Mouse (Mus musculus) embryonic facial prominence, embryonic 13.5 days (tissue): ENCODE measurements at regions not wholly inside any gene's neighbourhood (a gene's known extent, or its start where the extent isn't known, plus 50 kb on each side); places are given as distances from the start of the nearest gene placed in this dataset.

Experiments used
- ATAC-seq: fragments of 200-750 bp; cut with Nextera tagmentation; 2 replicates; pipeline ENCODE4 v1.8.0; 2017; ENCODE audit warnings: low read depth; ENCODE audit not compliant: insufficient number of reproducible peaks, insufficient read depth, low FRiP score, low TSS enrichment
- H3K27ac ChIP-seq: fragments of 300-500 bp; sonication (generic); 2 replicates; pipeline ENCODE4 v1.5.1; 2015; ENCODE audit warnings: moderate library complexity, mild to moderate bottlenecking, inconsistent platforms
- H3K27me3 ChIP-seq: fragments of 300-500 bp; sonication (generic); 2 replicates; pipeline ENCODE4 v1.6.1; 2015; ENCODE audit warnings: mild to moderate bottlenecking, inconsistent platforms
- H3K36me3 ChIP-seq: fragments of 300-500 bp; sonication (generic); 2 replicates; pipeline ENCODE4 v1.6.1; 2015; ENCODE audit warnings: mild to moderate bottlenecking, inconsistent platforms
- H3K4me1 ChIP-seq: fragments of 300-500 bp; sonication (generic); 2 replicates; pipeline ENCODE4 v1.6.1; 2015; ENCODE audit warnings: inconsistent platforms
- H3K4me2 ChIP-seq: fragments of 300-500 bp; sonication (generic); 2 replicates; pipeline ENCODE4 v1.6.1; 2015; ENCODE audit warnings: moderate library complexity, mild to moderate bottlenecking, inconsistent platforms
- H3K4me3 ChIP-seq: fragments of 300-500 bp; sonication (generic); 2 replicates; pipeline ENCODE4 v1.5.1; 2015; ENCODE audit warnings: mild to moderate bottlenecking, inconsistent platforms
- H3K9ac ChIP-seq: fragments of 300-500 bp; sonication (generic); 2 replicates; pipeline ENCODE4 v1.6.1; 2015; ENCODE audit warnings: mild to moderate bottlenecking, inconsistent platforms
- H3K9me3 ChIP-seq: fragments of 300-500 bp; sonication (generic); 2 replicates; pipeline ENCODE4 v1.6.1; 2016; ENCODE audit warnings: inconsistent platforms
- WGBS: fragments of 180-500 bp; shearing (Covaris S2); methylation state at CpG from one replicate; pipeline ENCODE4 v1.1.7; 2015; ENCODE audit warnings: mixed read lengths; 5-methylcytosine and 5-hydroxymethylcytosine counted together

DNA sequence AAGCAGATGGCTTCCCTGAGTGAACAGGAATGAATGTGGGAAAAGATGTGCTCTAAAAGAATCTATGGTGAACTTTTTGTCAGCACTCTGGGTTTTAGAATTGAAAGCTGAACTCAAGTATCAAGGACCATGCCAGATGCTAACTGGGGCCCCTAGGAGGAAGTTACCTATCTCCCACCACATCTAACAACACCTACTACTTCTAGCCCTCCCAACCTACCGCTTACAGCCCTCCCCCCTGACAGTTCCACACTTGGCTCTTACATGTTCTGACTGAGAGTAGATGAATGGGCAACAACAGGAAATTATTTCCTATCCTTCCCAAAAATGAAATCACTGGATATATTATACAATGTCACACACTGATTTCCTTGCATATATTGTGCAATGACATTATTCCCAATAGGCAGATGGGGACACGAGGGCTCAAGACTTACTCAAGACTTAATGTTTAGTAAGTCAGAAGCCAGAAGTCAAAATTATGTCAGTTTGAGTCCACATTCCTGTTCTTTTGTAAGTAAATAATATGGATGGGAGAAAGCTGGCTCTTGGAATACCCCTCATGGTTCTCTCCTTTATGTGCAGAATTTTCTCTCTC is 506.1 kb upstream of the A1bg start:
- Histone ChIP-seq H3K4me3 (no peak overlapping the region), H3K9ac (no peak overlapping the region), H3K27ac (no peak overlapping the region), H3K36me3 (no peaks in the 10 kb centered on the region), H3K27me3 (no peaks in the 10 kb centered on the region), H3K9me3 (no peaks in the 10 kb centered on the region), H3K4me2 (no peak overlapping the region), H3K4me1 (no peaks in the 10 kb centered on the region)
- WGBS = 83% methylated on average over 2 of the region's 2 CpGs
- ATAC-seq = no peak

DNA sequence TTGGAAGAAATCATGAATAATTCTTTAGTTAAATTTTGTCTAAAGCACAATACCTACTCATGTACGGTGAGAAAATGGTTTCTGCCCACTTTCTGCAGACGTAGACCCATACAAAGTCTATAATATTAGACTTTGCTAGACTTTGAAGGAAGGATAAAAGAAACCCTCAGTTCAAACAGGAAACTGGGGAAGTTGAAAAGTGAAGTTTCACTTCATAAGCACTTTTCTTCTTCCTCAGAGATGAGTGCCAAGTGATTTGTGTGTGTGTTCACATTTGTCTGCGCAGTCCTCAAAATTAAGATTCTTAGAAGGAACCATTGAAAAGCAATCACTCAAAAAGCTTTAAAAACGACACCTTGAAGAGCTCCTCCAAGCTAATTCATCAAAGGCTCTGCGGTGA is 500.2 kb upstream of the A1bg start:
- no peaks in the 10 kb centered on the region for H3K36me3 ChIP-seq
- WGBS = 85% methylated on average over 5 of the region's 5 CpGs
- no peak for ATAC-seq
- no peak overlapping the region for H3K4me2 ChIP-seq
- H3K27me3 ChIP-seq = no peaks in the 10 kb centered on the region
- H3K9ac ChIP-seq = no peak overlapping the region
- no peaks in the 10 kb centered on the region for H3K9me3 ChIP-seq
- no peak overlapping the region for H3K4me3 ChIP-seq
- H3K27ac ChIP-seq = no peak overlapping the region
- no peaks in the 10 kb centered on the region for H3K4me1 ChIP-seq

- no peaks in the 10 kb centered on the region for H3K27me3 ChIP-seq
- ATAC-seq = no peak
- no peak overlapping the region for H3K4me2 ChIP-seq
- H3K9ac ChIP-seq = no peak overlapping the region
- no peaks in the 10 kb centered on the region for H3K4me1 ChIP-seq
- 93% methylated on average over 2 of the region's 2 CpGs for WGBS
- no peaks in the 10 kb centered on the region for H3K36me3 ChIP-seq
- H3K4me3 ChIP-seq = no peak overlapping the region
- no peaks in the 10 kb centered on the region for H3K9me3 ChIP-seq
- no peak overlapping the region for H3K27ac ChIP-seq
Measured at GRCm38 (mm10) chr15:61417506-61417905, 494.7 kb upstream of the A1bg start.

GRCm38 (mm10) chr15:61416841-61417240 is 494.0 kb upstream of the A1bg start:
- no peaks in the 10 kb centered on the region for H3K36me3 ChIP-seq
- no peaks in the 10 kb centered on the region for H3K9me3 ChIP-seq
- ATAC-seq = no peak
- H3K9ac ChIP-seq = no peak overlapping the region
- WGBS = 78% methylated on average over 3 of the region's 3 CpGs
- no peak overlapping the region for H3K4me3 ChIP-seq
- H3K27ac ChIP-seq = no peak overlapping the region
- H3K27me3 ChIP-seq = no peaks in the 10 kb centered on the region
- H3K4me1 ChIP-seq = no peaks in the 10 kb centered on the region
- no peak overlapping the region for H3K4me2 ChIP-seq

DNA sequence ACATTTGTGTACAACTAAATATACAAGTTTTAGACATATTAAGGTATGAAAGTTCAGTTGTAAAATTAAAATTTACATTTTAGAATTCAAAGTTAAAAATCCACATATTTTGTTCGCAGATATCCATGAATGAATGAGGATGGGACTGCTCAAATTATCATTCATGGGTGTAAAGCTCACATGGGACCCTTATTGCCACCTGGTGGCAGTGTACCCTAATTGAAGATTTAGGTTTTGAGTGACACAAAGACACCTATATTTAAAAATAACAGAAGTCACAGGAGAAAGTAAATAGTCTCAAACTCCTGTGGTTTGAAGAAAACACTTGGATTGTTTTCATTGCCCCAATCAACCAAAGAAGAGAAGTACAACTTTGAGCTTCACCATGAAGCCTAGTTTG is 492.8 kb upstream of the A1bg start:
- Histone ChIP-seq H3K27ac (no peak overlapping the region), H3K9ac (no peak overlapping the region), H3K4me2 (no peak overlapping the region), H3K36me3 (no peaks in the 10 kb centered on the region), H3K4me1 (no peaks in the 10 kb centered on the region), H3K9me3 (no peaks in the 10 kb centered on the region), H3K4me3 (no peak overlapping the region), H3K27me3 (no peaks in the 10 kb centered on the region)
- no peak for ATAC-seq
- WGBS = 64% methylated on average over 1 of the region's 1 CpGs

GRCm38 (mm10) chr15:61411821-61412220 is 489.0 kb upstream of the A1bg start:
- no peaks in the 10 kb centered on the region for H3K9me3 ChIP-seq
- no peak for ATAC-seq
- H3K36me3 ChIP-seq = no peaks in the 10 kb centered on the region
- H3K9ac ChIP-seq = no peak overlapping the region
- no peaks in the 10 kb centered on the region for H3K27me3 ChIP-seq
- H3K4me2 ChIP-seq = no peak overlapping the region
- no peaks in the 10 kb centered on the region for H3K4me1 ChIP-seq
- H3K4me3 ChIP-seq = no peak overlapping the region
- no peak overlapping the region for H3K27ac ChIP-seq
- 87% methylated on average over 2 of the region's 2 CpGs for WGBS

DNA sequence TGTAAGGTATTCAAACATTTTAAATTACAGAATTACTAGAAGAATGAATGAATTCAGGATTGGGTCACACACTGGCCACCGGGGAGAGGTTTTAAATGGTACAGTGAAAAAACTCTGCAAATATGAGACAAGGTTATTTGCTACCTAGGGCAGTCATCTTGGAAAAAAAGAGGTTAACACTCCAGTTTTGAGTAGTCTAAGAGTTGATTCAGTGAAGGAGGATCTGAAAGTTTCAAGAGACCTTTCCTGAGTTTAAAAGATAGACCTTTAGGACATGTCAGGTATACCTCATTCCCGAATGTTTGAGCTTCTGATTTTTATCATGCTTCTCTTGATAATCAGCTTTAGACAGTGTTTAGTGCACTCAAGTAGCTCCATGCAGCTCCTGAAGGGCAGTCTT is 488.0 kb upstream of the A1bg start:
- Histone ChIP-seq H3K4me1 (no peaks in the 10 kb centered on the region), H3K36me3 (no peaks in the 10 kb centered on the region), H3K27ac (no peak overlapping the region), H3K4me2 (no peak overlapping the region), H3K4me3 (no peak overlapping the region), H3K27me3 (no peaks in the 10 kb centered on the region), H3K9me3 (no peaks in the 10 kb centered on the region), H3K9ac (no peak overlapping the region)
- ATAC-seq = no peak
- 92% methylated on average over 2 of the region's 2 CpGs for WGBS

- no peaks in the 10 kb centered on the region for H3K4me1 ChIP-seq
- no peaks in the 10 kb centered on the region for H3K9me3 ChIP-seq
- no peak for ATAC-seq
- H3K9ac ChIP-seq = no peak overlapping the region
- no peak overlapping the region for H3K27ac ChIP-seq
- WGBS = 94% methylated on average over 1 of the region's 1 CpGs
- no peak overlapping the region for H3K4me3 ChIP-seq
- H3K36me3 ChIP-seq = no peaks in the 10 kb centered on the region
- H3K4me2 ChIP-seq = no peak overlapping the region
- H3K27me3 ChIP-seq = no peaks in the 10 kb centered on the region
Measured at GRCm38 (mm10) chr15:61408621-61409020, 485.8 kb upstream of the A1bg start.

- no peak overlapping the region for H3K9ac ChIP-seq
- ATAC-seq = no peak
- H3K4me2 ChIP-seq = no peak overlapping the region
- no peak overlapping the region for H3K4me3 ChIP-seq
- no peaks in the 10 kb centered on the region for H3K4me1 ChIP-seq
- no peak overlapping the region for H3K27ac ChIP-seq
- no peaks in the 10 kb centered on the region for H3K36me3 ChIP-seq
- H3K27me3 ChIP-seq = no peaks in the 10 kb centered on the region
- H3K9me3 ChIP-seq = no peaks in the 10 kb centered on the region
Measured at GRCm38 (mm10) chr15:61400720-61401119, 477.9 kb upstream of the A1bg start.

DNA sequence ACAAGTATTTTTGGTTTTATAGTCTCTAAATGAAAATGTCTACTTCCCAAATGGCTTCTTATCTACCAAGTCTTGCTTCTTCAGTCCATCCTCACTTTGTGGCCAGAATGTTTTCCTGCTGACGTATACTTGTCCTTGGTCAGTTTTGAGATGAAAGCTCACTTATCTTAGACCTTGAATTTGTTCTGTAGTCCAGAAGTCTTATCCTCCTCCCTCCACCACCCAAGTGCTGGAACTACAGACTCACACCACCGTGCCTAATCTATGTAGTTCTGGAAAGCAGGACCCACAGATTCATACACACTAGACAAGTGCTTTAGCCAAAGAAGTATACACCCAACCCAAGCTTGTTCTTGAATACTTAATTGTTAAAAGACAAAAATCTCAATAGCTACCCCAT is 477.2 kb upstream of the A1bg start:
- no peak for ATAC-seq
- H3K4me2 ChIP-seq = no peak overlapping the region
- H3K36me3 ChIP-seq = no peaks in the 10 kb centered on the region
- H3K9ac ChIP-seq = no peak overlapping the region
- H3K4me1 ChIP-seq = no peaks in the 10 kb centered on the region
- H3K9me3 ChIP-seq = no peaks in the 10 kb centered on the region
- H3K4me3 ChIP-seq = no peak overlapping the region
- H3K27me3 ChIP-seq = no peaks in the 10 kb centered on the region
- no peak overlapping the region for H3K27ac ChIP-seq
- 90% methylated on average over 2 of the region's 2 CpGs for WGBS

GRCm38 (mm10) chr15:61398829-61399228 is 476.0 kb upstream of the A1bg start:
- Histone ChIP-seq H3K4me3 (no peak overlapping the region), H3K27ac (no peak overlapping the region), H3K36me3 (no peaks in the 10 kb centered on the region), H3K4me2 (no peak overlapping the region), H3K27me3 (no peaks in the 10 kb centered on the region), H3K9me3 (no peaks in the 10 kb centered on the region), H3K4me1 (no peaks in the 10 kb centered on the region), H3K9ac (no peak overlapping the region)
- no peak for ATAC-seq
- 85% methylated on average over 3 of the region's 3 CpGs for WGBS

- Histone ChIP-seq H3K4me2 (no peak overlapping the region), H3K27me3 (no peaks in the 10 kb centered on the region), H3K27ac (no peak overlapping the region), H3K4me1 (no peaks in the 10 kb centered on the region), H3K4me3 (no peak overlapping the region), H3K9ac (no peak overlapping the region), H3K36me3 (no peaks in the 10 kb centered on the region), H3K9me3 (no peaks in the 10 kb centered on the region)
- ATAC-seq = no peak
- WGBS = 83% methylated on average over 3 of the region's 3 CpGs
Measured at GRCm38 (mm10) chr15:61397061-61397460, 474.2 kb upstream of the A1bg start.

DNA sequence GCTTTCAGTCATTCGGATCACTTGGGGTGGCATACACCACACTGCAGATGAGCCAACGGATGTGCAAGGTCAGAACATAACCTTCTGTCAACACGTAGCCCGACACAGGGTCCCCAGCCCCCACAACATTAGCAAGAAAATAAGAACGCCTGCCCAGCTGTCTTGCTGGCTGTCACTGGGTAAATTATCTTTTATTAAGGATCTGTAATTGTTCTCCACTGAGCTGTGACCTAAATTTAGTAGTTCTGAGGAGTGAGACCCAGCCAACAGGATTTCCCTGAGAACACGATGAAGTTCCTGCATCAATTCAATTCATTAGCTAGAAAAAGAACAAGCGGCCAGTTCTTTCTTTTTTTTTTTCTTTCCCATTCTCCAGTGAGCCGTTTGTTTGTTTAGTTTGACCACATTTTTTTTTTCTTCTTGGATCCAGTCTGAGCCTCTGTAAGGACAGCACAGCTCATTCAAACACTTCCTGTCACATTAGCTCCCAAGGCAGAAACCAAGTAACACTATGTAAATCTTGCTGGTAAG is 472.5 kb upstream of the A1bg start:
- WGBS = 27% methylated on average over 8 of the region's 8 CpGs
- no peak overlapping the region for H3K4me2 ChIP-seq
- no peak overlapping the region for H3K4me3 ChIP-seq
- H3K9me3 ChIP-seq = no peaks in the 10 kb centered on the region
- no peak overlapping the region for H3K9ac ChIP-seq
- no peaks in the 10 kb centered on the region for H3K36me3 ChIP-seq
- no peak for ATAC-seq
- H3K4me1 ChIP-seq = no peaks in the 10 kb centered on the region
- no peak overlapping the region for H3K27ac ChIP-seq
- H3K27me3 ChIP-seq = no peaks in the 10 kb centered on the region
